In genomic region chr5:118461967-118462366, GRCm38 (mm10) we compare ENCODE assay signal across 9 mouse cellular contexts.
"Had no signal": no experiment of that assay in that cellular context is flagged by ENCODE, and none has a peak within 500 bp of the region (broad histone marks: within the 10 kb centered on the region; RNA-seq: fewer than 3 reads in every experiment).

No protein-coding gene starts in this region.

- H3K27ac ChIP-seq: kidney, postnatal 0 days; limb, embryonic 15.5 days; liver, embryonic 13.5 days had no signal

- H3K4me3 ChIP-seq: limb, embryonic 15.5 days; liver, embryonic 13.5 days had no signal

- H3K36me3 ChIP-seq: limb, embryonic 15.5 days; liver, embryonic 13.5 days had no signal

- H3K9me3 ChIP-seq: limb, embryonic 15.5 days; liver, embryonic 13.5 days had no signal

- DNase-seq: kidney, adult 9 months; left cerebral cortex, postnatal 4 days; liver, embryonic 13.5 days; liver, postnatal 0 days; right cerebral cortex, postnatal 14 days; thymus, postnatal 36 days had no signal

- H3K9ac ChIP-seq: limb, embryonic 15.5 days; liver, embryonic 13.5 days; liver, postnatal 0 days had no signal

- H3K4me2 ChIP-seq: limb, embryonic 15.5 days; liver, embryonic 13.5 days; midbrain, embryonic 11.5 days had no signal

- H3K27me3 ChIP-seq: limb, embryonic 15.5 days had no signal

- ATAC-seq: liver, postnatal 0 days had no signal
